Mouse (Mus musculus) olfactory bulb, adult 2 months (tissue): Measurements from ENCODE around the gene Tsga10.

Source experiments
- CTCF ChIP-seq: fragments of 200-500 bp; IDR thresholded peaks from 2 replicates; pipeline ENCODE4 v1.5.1; 2012; ENCODE audit warnings: low read depth, mild to moderate bottlenecking, low read length, moderate library complexity; ENCODE audit not compliant: insufficient read depth
- POLR2A ChIP-seq: fragments of 200-500 bp; IDR thresholded peaks from 2 replicates; pipeline ENCODE4 v1.6.1; 2012; ENCODE audit warnings: mild to moderate bottlenecking, low read depth, low read length, moderate library complexity; ENCODE audit not compliant: insufficient read depth

GRCm38 (mm10) chr1:37744650-37745259, 121.5 kb downstream of the Tsga10 start:
- TF ChIP-seq CTCF (no peak), POLR2A (no peak)
